Mouse (Mus musculus) bone marrow macrophage, adult 2 months (primary cell): ENCODE data around the gene Arrb1. TPM values are rescaled to one million over a fixed set of nuclear protein-coding genes. Genes with fewer than 3 reads are reported as not detected.

Source experiments
- H3K27ac ChIP-seq: 2 replicates; pipeline ENCODE4 v1.5.1; 2012; ENCODE audit warnings: low read depth, low read length; ENCODE audit not compliant: insufficient read depth
- H3K4me1 ChIP-seq: 2 replicates; pipeline ENCODE4 v1.6.1; 2012; ENCODE audit warnings: low read length; ENCODE audit not compliant: control insufficient read depth, insufficient read depth
- H3K4me3 ChIP-seq: 2 replicates; pipeline ENCODE4 v1.5.1; 2012; ENCODE audit warnings: mild to moderate bottlenecking, low read length, moderate library complexity; ENCODE audit not compliant: insufficient read depth
- CTCF ChIP-seq: IDR thresholded peaks from 2 replicates; pipeline ENCODE4 v1.5.1; 2012; ENCODE audit warnings: low read depth, mild to moderate bottlenecking, low read length, moderate library complexity
- POLR2A ChIP-seq: IDR thresholded peaks from 2 replicates; pipeline ENCODE4 v1.6.1; 2012; ENCODE audit warnings: mild to moderate bottlenecking, low read depth, low read length, borderline replicate concordance
- polyA plus RNA-seq: library from polyadenylated mRNA; stranded (reverse); fragments of >200 nt; gene quantifications from 2 replicates; pipeline ENCODE4 v1.2.4, GENCODE M21; 2012; ENCODE audit not compliant: missing spikeins, insufficient read depth, insufficient read length

Gene Arrb1
- polyA plus RNA-seq, 1 experiment = 135 TPM

DNA sequence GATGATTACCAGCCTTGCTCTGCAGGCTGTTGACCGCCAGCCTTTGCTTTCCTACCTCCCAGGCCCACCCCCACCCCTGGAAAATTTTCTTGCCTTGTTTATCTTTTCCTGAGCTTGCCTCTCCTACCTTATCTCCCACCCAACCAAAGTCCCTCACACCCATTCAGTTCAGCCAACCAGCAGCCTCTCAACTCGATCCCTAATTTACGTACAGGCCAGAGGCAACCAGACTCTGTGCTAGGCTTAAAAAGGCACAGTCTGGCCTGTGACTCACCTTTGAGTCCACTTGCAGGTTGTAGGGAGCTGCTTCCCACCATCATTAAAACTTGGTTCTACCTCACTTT lies 18.5 kb upstream of the Arrb1 start:
- no peak overlapping the region for H3K4me3 ChIP-seq
- no peak for TF ChIP-seq POLR2A
- no peak overlapping the region for H3K27ac ChIP-seq
- H3K4me1 ChIP-seq = peaks cover 3% of the 10 kb centered on the region; the same call in 1 of the 2 replicates

DNA sequence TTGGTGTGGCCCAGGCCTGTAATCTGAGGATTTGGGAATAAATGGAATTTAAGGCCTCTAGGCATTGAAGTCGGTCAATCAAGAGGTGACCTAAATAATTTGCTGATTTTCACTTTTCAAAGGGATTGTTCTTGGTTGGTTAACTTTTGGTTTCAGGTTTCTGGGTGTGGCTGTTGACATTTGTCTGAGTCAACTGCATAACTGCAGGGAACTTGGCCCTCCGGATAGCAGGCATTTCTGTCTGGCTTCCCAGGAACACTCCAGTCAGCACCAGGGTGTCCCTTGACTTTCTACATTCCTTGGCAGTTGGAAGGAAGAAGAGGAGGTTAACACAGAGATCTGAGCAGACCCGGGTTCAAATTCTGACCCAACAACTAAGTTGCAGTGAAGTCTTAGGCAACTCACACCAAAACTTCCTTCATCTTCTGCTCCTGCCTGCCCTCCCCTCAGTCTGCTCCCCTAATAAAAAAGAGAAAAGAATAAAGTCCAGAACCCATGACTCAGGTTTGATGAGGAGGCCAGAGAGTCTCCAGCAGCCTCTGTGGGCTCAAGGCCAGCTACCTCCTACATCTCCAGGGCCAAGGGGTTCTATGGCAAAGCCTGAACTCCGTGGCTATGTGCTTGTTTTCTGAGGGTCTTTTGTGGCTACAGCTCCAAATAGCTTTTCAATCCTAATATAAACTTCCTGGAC lies 16.2 kb upstream of the Arrb1 start:
- Histone ChIP-seq H3K4me3 (no peak overlapping the region), H3K4me1 (peaks cover 3% of the 10 kb centered on the region; the same call in 1 of the 2 replicates), H3K27ac (no peak overlapping the region)
- TF ChIP-seq POLR2A = no peak

DNA sequence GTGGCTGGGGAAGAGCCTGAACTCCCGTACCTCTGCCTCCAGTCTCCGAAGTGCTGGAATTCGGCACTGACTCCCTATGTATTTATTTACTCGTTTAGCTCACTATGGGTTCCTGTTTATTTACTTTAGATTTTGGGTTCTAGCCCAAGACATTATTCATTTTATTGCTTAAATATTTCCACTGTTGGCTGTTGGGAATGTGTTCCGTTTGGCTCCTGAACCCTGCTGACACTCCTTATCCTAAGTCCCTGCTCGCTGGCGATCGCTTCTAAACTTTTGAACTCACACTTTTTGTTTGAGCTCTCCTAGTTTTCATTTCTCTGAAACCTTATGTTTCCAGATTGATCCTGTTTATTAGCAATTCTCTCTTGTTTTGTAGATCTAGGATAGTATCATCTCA lies 12.1 kb upstream of the Arrb1 start:
- TF ChIP-seq POLR2A (no peak), CTCF (no peak)
- no peak overlapping the region for H3K4me3 ChIP-seq
- peaks cover 7% of the 10 kb centered on the region for H3K4me1 ChIP-seq
- no peak overlapping the region for H3K27ac ChIP-seq

DNA sequence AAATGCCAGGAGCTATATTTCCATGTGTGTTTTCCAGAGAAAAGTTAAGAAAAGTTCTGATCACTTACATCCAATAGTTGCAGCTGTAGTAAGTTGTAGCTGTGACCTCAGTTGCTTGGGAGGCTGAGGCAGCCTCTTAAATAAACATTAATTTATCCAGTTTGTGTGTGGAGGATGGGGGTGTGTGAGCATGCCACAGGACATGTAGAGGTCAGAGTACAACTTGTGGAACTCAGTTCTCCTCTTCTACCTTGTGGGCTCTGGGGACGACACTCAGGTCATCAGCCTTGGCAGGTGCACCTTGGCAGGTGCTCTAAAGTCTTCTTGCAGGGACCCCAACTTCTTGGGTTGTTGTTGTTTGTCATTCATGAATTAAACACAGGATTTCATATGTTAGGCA lies 11.4 kb upstream of the Arrb1 start:
- Histone ChIP-seq H3K4me1 (peaks cover 12% of the 10 kb centered on the region), H3K4me3 (no peak overlapping the region), H3K27ac (no peak overlapping the region)
- TF ChIP-seq CTCF (no peak), POLR2A (no peak)

DNA sequence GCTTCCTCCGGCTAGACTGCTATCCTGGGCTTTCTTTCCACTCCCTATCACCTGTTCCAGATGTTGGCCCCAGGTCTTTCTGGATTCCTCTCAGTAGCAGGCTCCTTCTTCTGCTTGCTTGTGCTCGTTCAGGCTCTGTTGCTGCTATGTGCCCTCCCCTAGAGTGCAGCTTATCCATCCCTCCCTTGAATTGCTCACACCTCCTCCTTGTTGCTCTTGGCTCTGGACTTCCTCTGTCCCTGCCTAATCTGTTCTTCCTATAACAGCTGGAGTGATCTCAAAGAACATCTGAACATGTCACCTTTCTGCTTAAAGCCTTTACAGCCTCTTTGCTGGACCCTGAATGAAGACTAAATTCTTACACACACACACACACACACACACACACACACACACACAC lies 6.7 kb upstream of the Arrb1 start:
- H3K4me3 ChIP-seq = no peak overlapping the region
- H3K27ac ChIP-seq = no peak overlapping the region
- peaks cover 47% of the 10 kb centered on the region for H3K4me1 ChIP-seq
- TF ChIP-seq CTCF (no peak), POLR2A (no peak)

DNA sequence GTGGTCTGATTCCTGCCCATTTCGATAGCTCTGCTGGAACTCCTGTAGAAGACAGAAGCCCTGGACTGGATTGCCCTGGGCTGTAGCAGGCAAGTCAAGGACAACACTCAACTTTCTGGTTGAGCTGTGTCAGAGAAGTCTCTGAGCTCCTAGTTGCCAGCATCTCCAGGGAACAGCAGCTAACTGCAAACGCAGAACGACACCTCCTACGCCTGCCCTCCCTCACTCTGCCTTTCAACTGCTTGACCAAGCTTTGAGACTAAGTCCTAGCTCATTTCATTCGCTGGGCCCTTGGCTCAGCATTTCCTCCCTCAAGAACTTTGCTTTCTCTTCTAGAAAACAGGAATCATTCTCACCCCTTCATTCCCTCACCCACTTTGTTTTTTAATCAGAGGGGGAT lies 5.9 kb upstream of the Arrb1 start:
- peak overlapping the region; percentile 58 for H3K27ac ChIP-seq
- peaks cover 56% of the 10 kb centered on the region for H3K4me1 ChIP-seq
- TF ChIP-seq POLR2A = no peak
- no peak for TF ChIP-seq CTCF

DNA sequence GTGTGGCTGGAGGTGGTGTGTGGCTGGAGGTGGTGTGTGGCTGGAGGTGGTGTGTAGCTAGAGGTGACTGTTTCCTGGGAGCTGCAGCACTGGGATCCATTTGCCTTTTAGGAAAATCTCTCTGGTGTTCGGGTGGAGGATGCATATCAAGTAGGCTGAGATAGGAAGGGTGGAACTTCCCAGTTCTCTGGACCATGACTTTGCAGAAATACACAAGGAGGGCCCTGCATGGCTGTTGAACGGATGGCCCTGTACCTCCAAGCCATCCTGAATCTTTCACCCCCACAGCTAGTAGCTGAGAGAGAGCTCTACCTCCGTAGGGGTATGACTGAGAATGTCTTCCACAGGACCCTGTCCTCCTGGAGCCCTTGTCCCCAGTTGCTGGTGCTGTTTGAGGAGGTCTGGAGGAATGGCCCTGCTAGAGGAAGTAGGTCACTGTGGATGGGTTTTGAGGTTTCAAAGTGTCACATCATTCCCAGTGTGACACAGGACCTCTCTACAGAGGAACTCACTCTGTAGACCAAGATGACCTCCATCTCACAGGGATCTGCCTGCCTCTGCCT lies 3.8 kb upstream of the Arrb1 start:
- Histone ChIP-seq H3K27ac (peak overlapping the region; percentile 95), H3K4me3 (peak overlapping the region; percentile 16; the same call in 1 of the 2 replicates), H3K4me1 (peaks cover 55% of the 10 kb centered on the region)
- TF ChIP-seq POLR2A = no peak
- no peak for TF ChIP-seq CTCF

More for the DNA sequence above, 5.9 kb upstream of the Arrb1 start:
- no peak overlapping the region for H3K4me3 ChIP-seq

DNA sequence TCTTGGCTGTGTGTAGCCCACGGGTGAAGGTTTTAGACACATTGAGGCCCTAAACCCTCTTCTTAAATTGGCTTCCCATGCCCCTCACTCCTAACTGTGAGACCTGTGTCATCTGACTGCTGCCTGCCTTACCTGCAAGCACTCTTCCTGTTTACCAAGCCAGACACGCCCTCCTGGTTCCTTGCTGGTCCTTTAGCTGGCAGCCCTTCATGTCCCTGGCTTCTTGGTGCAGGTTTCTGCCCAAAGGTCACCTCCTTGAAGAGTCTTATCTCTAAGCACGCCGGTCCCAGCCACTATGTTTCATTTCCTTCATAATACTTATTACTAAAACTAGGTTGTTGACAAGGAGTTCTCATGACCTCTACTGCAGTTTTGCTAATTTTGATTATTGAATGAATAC lies 2.7 kb upstream of the Arrb1 start:
- H3K27ac ChIP-seq = peak overlapping the region; percentile 95

DNA sequence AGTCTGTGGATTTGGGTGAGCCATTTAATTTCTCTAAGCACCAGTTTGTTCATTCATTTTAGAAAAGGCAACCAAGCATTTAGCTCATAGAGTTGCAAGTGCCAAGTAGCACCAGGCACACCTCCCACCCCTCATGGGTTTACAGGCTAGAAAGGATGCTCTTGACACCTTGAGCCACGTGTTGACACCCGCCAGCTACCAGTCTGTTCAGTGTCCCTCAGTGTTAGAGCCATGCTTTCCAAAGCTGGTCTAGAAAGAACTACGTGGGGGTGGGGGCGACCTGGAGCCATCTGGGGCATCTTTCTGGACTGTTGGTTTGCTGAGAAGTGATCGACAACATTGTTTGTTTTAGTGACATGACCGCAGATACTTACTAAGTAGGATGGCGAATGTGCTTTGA lies 1.7 kb upstream of the Arrb1 start:
- TF ChIP-seq CTCF (no peak), POLR2A (no peak)
- H3K4me1 ChIP-seq = peaks cover 70% of the 10 kb centered on the region
- H3K4me3 ChIP-seq = no peak overlapping the region
- no peak overlapping the region for H3K27ac ChIP-seq

More for the DNA sequence above, 2.7 kb upstream of the Arrb1 start:
- no peak for TF ChIP-seq POLR2A
- TF ChIP-seq CTCF = no peak
- no peak overlapping the region for H3K4me3 ChIP-seq
- peaks cover 63% of the 10 kb centered on the region for H3K4me1 ChIP-seq

DNA sequence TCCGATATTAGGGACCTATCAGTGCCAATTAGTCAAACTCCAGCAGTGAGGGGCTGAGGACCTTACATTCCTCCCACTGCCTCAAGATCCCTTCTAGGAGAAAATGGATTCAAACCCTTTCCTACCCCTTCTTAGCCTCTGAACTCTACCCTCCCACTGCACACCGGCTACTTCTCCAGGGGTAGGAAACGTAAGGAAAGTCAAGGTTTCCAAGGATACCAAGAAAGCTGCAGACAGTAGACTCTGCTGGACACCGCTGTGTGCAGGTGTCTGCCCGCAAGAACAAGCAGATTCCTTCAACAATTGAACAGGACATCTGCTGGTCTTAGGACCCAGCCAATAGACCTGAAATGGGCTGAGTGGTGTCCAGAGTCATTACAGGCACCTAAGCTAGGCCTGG lies 765 bp upstream of the Arrb1 start:
- Histone ChIP-seq H3K4me3 (no peak overlapping the region), H3K4me1 (peaks cover 70% of the 10 kb centered on the region), H3K27ac (peak overlapping the region; percentile 28)
- TF ChIP-seq POLR2A = no peak
- no peak for TF ChIP-seq CTCF
